Mouse (Mus musculus) C2C12 (cell line): Measurements from ENCODE around the gene Mex3a.

Source experiments
- CEBPB ChIP-seq: IDR thresholded peaks from one replicate; pipeline ENCODE4 v1.6.1; 2011; ENCODE audit warnings: low read depth, mild to moderate bottlenecking, control low read depth, moderate library complexity
- CTCF ChIP-seq: IDR thresholded peaks from one replicate; pipeline ENCODE4 v1.5.1; 2011; ENCODE audit not compliant: control insufficient read depth, insufficient read depth, insufficient read length
- MAX ChIP-seq: IDR thresholded peaks from one replicate; pipeline ENCODE4 v1.6.1; 2011; ENCODE audit warnings: mild to moderate bottlenecking, control low read depth
- MYOD1 ChIP-seq: IDR thresholded peaks from one replicate; pipeline ENCODE4 v1.6.1; 2011; ENCODE audit warnings: low read depth; ENCODE audit not compliant: control insufficient read depth, insufficient read length
- MYOG ChIP-seq: IDR thresholded peaks from one replicate; pipeline ENCODE4 v1.6.1; 2011; ENCODE audit not compliant: control insufficient read depth, insufficient read length; ENCODE audit errors: extremely low read depth
- USF1 ChIP-seq: IDR thresholded peaks from one replicate; pipeline ENCODE4 v1.6.1; 2011; ENCODE audit warnings: low read depth, mild to moderate bottlenecking, control low read depth, moderate library complexity

GRCm38 (mm10) chr3:88533706-88534105 lies 1.5 kb downstream of the Mex3a start:
- TF ChIP-seq CTCF: no peak
- TF ChIP-seq MAX: no peak
- no peak for TF ChIP-seq USF1
- TF ChIP-seq CEBPB: no peak
- TF ChIP-seq MYOG: no peak
- TF ChIP-seq MYOD1: no peak
